Mouse (Mus musculus) G1E-ER4 (cell line): ENCODE measurements around the gene Scrt2. TPM values are rescaled to one million over a fixed set of nuclear protein-coding genes. Genes with fewer than 3 reads are reported as not detected.

Source experiments
- GATA1 ChIP-seq: IDR thresholded peaks from one replicate; pipeline ENCODE4 v1.8.0; 2012; ENCODE audit warnings: low read length, inconsistent platforms
- polyA plus RNA-seq: library from polyadenylated mRNA; stranded (reverse); fragments of >175 nt; gene quantifications from 2 replicates; pipeline ENCODE4 v1.2.3, GENCODE M21; 2012

Gene Scrt2
- polyA plus RNA-seq, 1 experiment: not detected

GRCm38 (mm10) chr2:152144501-152144900 lies 63.2 kb downstream of the Scrt2 start:
- no peak for TF ChIP-seq GATA1

Other genes with a start within 250 kb of the Scrt2 start
- not detected in 2 replicates for gene Rspo4, start 238.6 kb upstream of the Scrt2 start, polyA plus RNA-seq
- gene Angpt4, start 170.3 kb upstream of the Scrt2 start, polyA plus RNA-seq: not detected in 2 replicates
- gene Fam110a, start 101.3 kb upstream of the Scrt2 start, polyA plus RNA-seq: 21.4 and 22.6 TPM in 2 replicates
- gene Slc52a3, start 85.0 kb upstream of the Scrt2 start, polyA plus RNA-seq: not detected in 2 replicates
- 16.3 and 25.2 TPM in 2 replicates for gene Srxn1, start 24.0 kb downstream of the Scrt2 start, polyA plus RNA-seq
- not detected in 2 replicates for gene Tcf15, start 62.0 kb downstream of the Scrt2 start, polyA plus RNA-seq
- 14.0 and 14.9 TPM in 2 replicates for gene Csnk2a1, start 145.3 kb downstream of the Scrt2 start, polyA plus RNA-seq
- 15.5 and 17.7 TPM in 2 replicates for gene Tbc1d20, start 212.3 kb downstream of the Scrt2 start, polyA plus RNA-seq